Mouse (Mus musculus) embryo, embryonic 10.5 days (tissue): ENCODE data around the gene Odc1.

Experiments used
- DNase-seq: peaks from one replicate; pipeline ENCODE4 v3.0.0-alpha.2; 2015; ENCODE audit warnings: low spot score

Odc1 gene

DNA sequence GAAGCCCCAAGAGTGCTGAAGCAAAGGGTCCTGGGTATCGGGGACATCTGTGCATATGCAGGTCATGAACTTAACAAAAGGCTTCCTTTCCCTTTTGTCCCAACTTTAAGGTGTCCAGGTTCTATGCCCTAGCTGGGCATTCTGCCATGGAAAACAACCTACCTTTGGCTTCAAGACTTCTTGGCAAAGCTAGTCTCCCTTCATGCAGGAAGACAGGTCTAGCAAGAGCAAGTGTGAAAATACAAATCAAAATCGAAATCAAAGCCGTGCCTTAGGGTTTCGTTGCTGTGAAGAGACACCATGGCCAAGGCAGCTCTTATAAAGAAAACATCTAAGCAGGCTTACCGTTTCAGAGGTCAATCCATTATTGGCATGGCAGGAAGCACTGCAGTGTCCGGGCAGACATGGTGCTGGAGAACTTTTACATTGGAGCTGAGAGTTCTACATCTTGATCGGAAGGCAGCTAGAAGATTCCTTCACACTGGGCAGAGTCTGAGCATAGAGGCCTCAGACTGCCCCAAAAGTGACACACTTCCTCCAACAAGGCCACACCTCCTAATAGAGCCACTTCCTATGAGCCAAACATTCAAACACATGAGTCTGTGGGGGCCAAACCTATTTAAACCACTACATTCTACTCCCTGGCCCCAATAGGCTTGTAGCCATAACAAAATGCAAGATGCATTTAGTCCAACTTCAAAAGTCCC is 44.5 kb downstream of the Odc1 start:
- no peak for DNase-seq

DNA sequence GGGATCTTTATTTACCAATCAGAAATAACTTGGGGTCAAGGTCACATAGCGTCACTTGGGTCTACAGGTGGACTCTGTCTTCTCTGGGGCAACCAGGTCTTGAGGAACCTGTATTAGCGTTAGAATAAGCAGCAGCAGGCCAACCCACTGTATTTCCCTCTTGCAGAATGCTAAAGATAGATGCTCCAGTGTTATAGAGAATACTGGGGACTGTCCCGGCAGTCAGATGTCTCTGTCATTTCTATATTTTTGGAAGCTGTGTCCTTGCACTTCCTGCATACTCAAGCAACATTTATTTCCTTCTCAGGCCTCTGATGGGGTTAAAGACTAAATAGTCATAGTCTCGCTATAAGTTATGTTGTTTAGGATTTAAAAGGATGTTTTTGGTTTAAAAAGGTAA is 46.7 kb downstream of the Odc1 start:
- DNase-seq, result no peak

DNA sequence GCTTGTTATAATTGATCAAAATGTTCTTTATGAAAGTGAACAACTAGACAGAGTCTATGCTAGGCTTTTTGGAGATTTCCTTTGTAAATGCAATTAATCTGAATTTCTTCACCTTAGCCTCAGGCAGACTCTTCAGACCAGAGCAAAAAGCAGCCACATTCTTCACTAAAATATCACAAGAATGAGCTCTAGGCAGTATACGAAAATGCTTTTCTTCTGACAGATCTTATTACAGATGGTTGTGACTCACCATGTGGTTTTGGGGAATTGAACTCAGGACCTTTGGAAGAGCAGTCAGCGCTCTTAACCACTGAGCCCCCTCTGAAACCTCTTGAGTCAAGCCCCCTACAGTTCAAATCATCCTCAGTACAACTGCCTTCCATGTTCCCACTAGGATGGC is 49.4 kb downstream of the Odc1 start:
- DNase-seq, result no peak

DNA sequence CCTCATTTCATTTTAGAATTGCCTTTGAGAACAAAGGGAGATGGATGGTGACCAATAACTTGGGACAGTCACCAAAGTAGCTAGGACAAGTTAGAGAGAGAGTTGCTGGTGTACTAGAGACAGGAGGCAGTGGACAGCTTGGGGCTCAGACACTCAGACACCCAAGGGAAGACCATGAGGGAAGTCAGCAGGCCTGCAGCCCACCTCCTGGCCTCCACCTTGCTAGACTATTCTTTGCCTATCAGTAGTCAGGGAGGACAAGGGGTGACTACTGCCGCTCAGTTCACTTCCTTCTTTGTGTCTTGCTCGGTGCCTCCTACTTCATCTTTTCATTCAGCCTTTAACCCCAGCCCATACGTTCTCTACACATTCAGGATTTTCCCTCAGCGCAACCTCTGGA is 50.1 kb downstream of the Odc1 start:
- no peak for DNase-seq

DNA sequence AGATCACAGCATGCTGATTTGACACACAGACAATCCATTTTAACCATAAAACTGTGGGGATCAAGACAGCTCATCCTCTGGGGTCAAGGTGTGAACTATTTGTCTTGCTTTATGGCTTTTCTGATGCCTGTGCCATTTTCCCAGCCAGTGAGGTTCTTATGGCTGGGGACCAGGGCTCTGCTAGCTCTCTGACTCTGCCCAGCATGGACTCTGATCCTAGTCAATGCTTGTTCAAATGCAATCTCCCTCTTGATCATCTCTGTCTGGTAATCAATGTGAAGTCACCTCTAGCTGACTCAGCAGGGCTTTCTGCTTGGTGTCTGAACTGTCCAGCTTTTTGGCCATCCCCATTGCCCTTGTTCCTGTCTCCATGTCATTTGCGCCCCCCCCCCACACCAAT is 50.6 kb downstream of the Odc1 start:
- no peak for DNase-seq
